Mouse (Mus musculus): ENCODE results near the gene Birc2. TPM values are rescaled to one million over a fixed set of nuclear protein-coding genes. Genes with fewer than 3 reads are reported as not detected.
"Not testable (repeated sequence)": the region's sequence is repeated elsewhere in the genome, so short reads cannot be mapped to it uniquely, and the experiment has no call there.

Gene Birc2
- total RNA-seq (2021), result 10 to 100 TPM; 39.4 to 46.3 TPM
- long read RNA-seq, experiment 1, transcript Birc2-204 (8 exons, 3,331 nt), result major isoform, 31 of 51 reads
- long read RNA-seq, experiment 1, transcript Birc2-202 (7 exons, 3,130 nt), result minor isoform, 5 of 51 reads
- long read RNA-seq, experiment 1, partial matches to known transcripts, result 1 of 51 reads
- long read RNA-seq, experiment 1, other reads (novel, unspliced or antisense), result 14 of 51 reads
- long read RNA-seq, experiment 2, transcript Birc2-204 (8 exons, 3,331 nt), result major isoform, 10 of 22 reads
- long read RNA-seq, experiment 2, partial matches to known transcripts, result 1 of 22 reads
- long read RNA-seq, experiment 2, other reads (novel, unspliced or antisense), result 8 of 22 reads

GRCm38 (mm10) chr9:7836905-7837805 lies at the start of gene Birc2:
Gene Birc2, minus strand, starts transcription at chr9:7837064.
- DNase-seq, result peak; percentile 97

GRCm38 (mm10) chr9:7884346-7884745 lies 47.5 kb upstream of the Birc2 start:
- no peak for DNase-seq

GRCm38 (mm10) chr9:7882304-7882865 lies 45.5 kb upstream of the Birc2 start:
- DNase-seq, result no peak

- no peak for DNase-seq
These were observed 36.8 kb upstream of the Birc2 start for GRCm38 (mm10) chr9:7873511-7874211.

GRCm38 (mm10) chr9:7872775-7873439 lies 36.0 kb upstream of the Birc2 start, which contains the start of gene Birc3:
Gene Birc3, minus strand, starts transcription at chr9:7873186.
- peak; percentile 81 for DNase-seq

GRCm38 (mm10) chr9:7872044-7872774 lies 35.3 kb upstream of the Birc2 start:
- DNase-seq, result no peak

GRCm38 (mm10) chr9:7871316-7872043 lies 34.6 kb upstream of the Birc2 start:
- no peak for DNase-seq

GRCm38 (mm10) chr9:7870556-7871315 lies 33.9 kb upstream of the Birc2 start:
- DNase-seq, result no peak

- DNase-seq, result no peak
These were observed 32.1 kb upstream of the Birc2 start for GRCm38 (mm10) chr9:7868838-7869491.

GRCm38 (mm10) chr9:7867981-7868380 lies 31.1 kb upstream of the Birc2 start:
- DNase-seq, result no peak

- DNase-seq, result not testable (repeated sequence)
These were observed 30.1 kb upstream of the Birc2 start for GRCm38 (mm10) chr9:7866981-7867380.

- DNase-seq, result no peak
These were observed 24.1 kb upstream of the Birc2 start for GRCm38 (mm10) chr9:7860976-7861375.

GRCm38 (mm10) chr9:7855912-7856311 lies 19.0 kb upstream of the Birc2 start:
- DNase-seq, result no peak

GRCm38 (mm10) chr9:7855374-7855773 lies 18.5 kb upstream of the Birc2 start:
- peak; percentile 55 for DNase-seq

GRCm38 (mm10) chr9:7854196-7854595 lies 17.3 kb upstream of the Birc2 start:
- DNase-seq, result not testable (repeated sequence)

- no peak for DNase-seq
These were observed 15.7 kb upstream of the Birc2 start for GRCm38 (mm10) chr9:7852346-7853230.

GRCm38 (mm10) chr9:7851841-7852240 lies 15.0 kb upstream of the Birc2 start:
- no peak for DNase-seq

GRCm38 (mm10) chr9:7848191-7848590 lies 11.3 kb upstream of the Birc2 start:
- no peak for DNase-seq
